Mouse (Mus musculus): Measurements from ENCODE around the gene Llgl2. TPM values are rescaled to one million over a fixed set of nuclear protein-coding genes. Genes with fewer than 3 reads are reported as not detected.

Gene Llgl2
- total and polyA plus RNA-seq, 3 experiments: 3.8 to 12.3 (median 9.2) TPM

- Histone ChIP-seq H3K9me3 (replicated peaks; ENCODE audit: low read length) (no peaks in the 10 kb centered on the region), H3K36me3 (replicated peaks in 1 of 2; ENCODE audit: control insufficient read depth in 1 of 2, insufficient read depth in 1 of 2, low read length in 1 of 2) (peaks cover 0 to 9% of the 10 kb centered on the region in 2 experiments), H3K27me3 (replicated peaks) (no peaks in the 10 kb centered on the region), H3K27ac (ENCODE audit: insufficient read depth, low read depth) (no peak overlapping the region), H3K79me2 (replicated peaks; ENCODE audit: control insufficient read depth, extremely low read depth, insufficient read depth, poor library complexity, severe bottlenecking) (no peaks in the 10 kb centered on the region), H3K4me2 (ENCODE audit: insufficient read depth, low read depth, poor library complexity, severe bottlenecking) (no peak overlapping the region), H3K4me1 (ENCODE audit: control insufficient read depth in 1 of 2, insufficient read depth in 2 of 2) (peaks cover 3 to 18% of the 10 kb centered on the region in 2 experiments; a peak in 2 of 4 replicates), H3K4me3 (replicated peaks in 1 of 3; ENCODE audit: low read depth in 2 of 3, low read length in 2 of 3, poor library complexity in 1 of 3) (no peak overlapping the region), H3K9ac (ENCODE audit: insufficient read depth, low read depth) (no peak overlapping the region)
- dilution Hi-C loops (cut with MboI; ENCODE audit: extremely low pct_ligation_motif_present, extremely low pct_unique_long_range_greater_than_20kb, low sequenced_read_pairs) (no loop called here), in situ Hi-C loops (cut with MboI; ENCODE audit: low pct_ligation_motif_present, low pct_unique_long_range_greater_than_20kb, low sequenced_read_pairs) (no loop called here)
- TF ChIP-seq RCOR1 (conservative IDR thresholded peaks at IDR 0.05; ENCODE audit: low read depth, low read length): no peak
- no peak for TF ChIP-seq USF1 (IDR thresholded peaks at IDR 0.05; ENCODE audit: low read depth, low read length)
- no peak for TF ChIP-seq MXI1 (IDR thresholded peaks at IDR 0.05; ENCODE audit: low read depth, low read length)
- TF ChIP-seq NRF1 (IDR thresholded peaks at IDR 0.05; ENCODE audit: low read depth, low read length): no peak
- no peak for TF ChIP-seq CHD2 (IDR thresholded peaks at IDR 0.05; ENCODE audit: low read length)
- TF ChIP-seq MEF2A (IDR thresholded peaks at IDR 0.05; ENCODE audit: borderline replicate concordance, low read depth, low read length): no peak
- TF ChIP-seq RAD21 (IDR thresholded peaks at IDR 0.05; ENCODE audit: low read depth, low read length): no peak
- no peak for TF ChIP-seq TCF12 (IDR thresholded peaks at IDR 0.05; ENCODE audit: low read depth, low read length)
- TF ChIP-seq JUND (conservative IDR thresholded peaks at IDR 0.05; ENCODE audit: low read depth, low read length): no peak
- no peak for TF ChIP-seq PAX5 (IDR thresholded peaks at IDR 0.05; ENCODE audit: low read length)
- no peak for TF ChIP-seq ZNF384 (IDR thresholded peaks at IDR 0.05; ENCODE audit: low read depth, low read length)
- no peak for TF ChIP-seq GABPA (IDR thresholded peaks at IDR 0.05; ENCODE audit: insufficient replicate concordance, low read depth, low read length)
- no peak for TF ChIP-seq MYC (IDR thresholded peaks at IDR 0.05; ENCODE audit: low read depth, low read length)
- TF ChIP-seq POLR2AphosphoS2 (IDR thresholded peaks at IDR 0.05; ENCODE audit: low read depth, low read length): no peak
- no peak for TF ChIP-seq CTCF (conservative IDR thresholded peaks at IDR 0.05 in 1 of 2, IDR thresholded peaks at IDR 0.05 in 1 of 2; ENCODE audit: low read depth in 2 of 2, low read length in 2 of 2)
- no peak for TF ChIP-seq MAFK (IDR thresholded peaks at IDR 0.05; ENCODE audit: insufficient replicate concordance, low read length)
- TF ChIP-seq JUN (IDR thresholded peaks at IDR 0.05; ENCODE audit: insufficient read depth, low read depth, low read length): no peak
- TF ChIP-seq CHD1 (IDR thresholded peaks at IDR 0.05; ENCODE audit: low read depth, low read length): no peak
- TF ChIP-seq HCFC1 (IDR thresholded peaks at IDR 0.05; ENCODE audit: low read depth, low read length): no peak
- DNase-seq (ENCODE audit: extremely low read depth): no peak
These were observed 5.2 kb downstream of the Llgl2 start for GRCm38 (mm10) chr11:115829036-115829435.

GRCm38 (mm10) chr11:115830550-115831325 is 6.9 kb downstream of the Llgl2 start:
- DNase-seq (ENCODE audit: extremely low read depth): no peak
- Histone ChIP-seq H3K27ac (ENCODE audit: insufficient read depth, low read depth) (no peak overlapping the region), H3K9ac (ENCODE audit: insufficient read depth, low read depth) (no peak overlapping the region), H3K27me3 (replicated peaks) (no peaks in the 10 kb centered on the region), H3K36me3 (replicated peaks in 1 of 2; ENCODE audit: control insufficient read depth in 1 of 2, insufficient read depth in 1 of 2, low read length in 1 of 2) (peaks cover 0 to 11% of the 10 kb centered on the region in 2 experiments), H3K4me1 (ENCODE audit: control insufficient read depth in 1 of 2, insufficient read depth in 2 of 2) (peaks cover 0 to 11% of the 10 kb centered on the region in 2 experiments; a peak in 2 of 4 replicates), H3K4me2 (ENCODE audit: insufficient read depth, low read depth, poor library complexity, severe bottlenecking) (no peak overlapping the region), H3K9me3 (replicated peaks; ENCODE audit: low read length) (no peaks in the 10 kb centered on the region), H3K4me3 (replicated peaks in 1 of 3; ENCODE audit: low read depth in 2 of 3, low read length in 2 of 3, poor library complexity in 1 of 3) (no peak overlapping the region), H3K79me2 (replicated peaks; ENCODE audit: control insufficient read depth, extremely low read depth, insufficient read depth, poor library complexity, severe bottlenecking) (no peaks in the 10 kb centered on the region)
- in situ Hi-C loops (cut with MboI; ENCODE audit: low pct_ligation_motif_present, low pct_unique_long_range_greater_than_20kb, low sequenced_read_pairs): no loop called here
- no peak for TF ChIP-seq JUN (IDR thresholded peaks at IDR 0.05; ENCODE audit: insufficient read depth, low read depth, low read length)
- no peak for TF ChIP-seq MAZ (IDR thresholded peaks at IDR 0.05; ENCODE audit: low read depth, low read length)
- no peak for TF ChIP-seq BHLHE40 (IDR thresholded peaks at IDR 0.05; ENCODE audit: low read depth, low read length)
- no peak for TF ChIP-seq EP300 (IDR thresholded peaks at IDR 0.05; ENCODE audit: low read length)
- dilution Hi-C loops (cut with MboI; ENCODE audit: extremely low pct_ligation_motif_present, extremely low pct_unique_long_range_greater_than_20kb, low sequenced_read_pairs): no loop called here
